Mouse (Mus musculus): ENCODE data around the gene Gpr61. TPM values are rescaled to one million over a fixed set of nuclear protein-coding genes. Genes with fewer than 3 reads are reported as not detected.

Gene Gpr61
- polyA plus RNA-seq, 1 experiment from 2014 or later, result 0.11 TPM

DNA sequence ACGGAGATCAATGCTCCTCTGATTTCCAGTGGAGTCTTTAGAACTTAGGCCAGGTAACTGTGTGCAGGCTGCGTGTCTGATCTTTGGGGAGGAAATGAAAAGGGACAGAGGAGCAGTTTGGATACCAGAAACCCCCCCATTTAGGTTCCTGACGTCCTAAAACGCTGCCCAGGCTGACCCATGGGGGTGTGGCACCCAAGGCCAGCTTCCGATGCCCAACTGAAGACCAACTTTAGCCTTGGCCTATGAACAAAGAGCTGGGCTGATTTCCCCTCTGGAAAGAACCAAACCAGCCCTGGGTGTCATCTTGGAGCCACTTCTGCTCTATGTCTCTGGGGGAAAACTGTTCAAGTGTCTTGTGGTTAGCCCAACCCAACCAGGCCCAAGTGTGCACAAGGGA lies 9.4 kb upstream of the Gpr61 start:
- no peak for ATAC-seq (ENCODE audit: insufficient read depth)
- H3K9ac ChIP-seq, result no peak overlapping the region
- no peak for TF ChIP-seq CTCF (IDR thresholded peaks at IDR 0.05; ENCODE audit: low read depth)
- no peaks in the 10 kb centered on the region for H3K36me3 ChIP-seq (ENCODE audit: insufficient read depth)
- no peak for DNase-seq
- 65% methylated on average over 5 of the region's 5 CpGs for WGBS
- no peaks in the 10 kb centered on the region for H3K27me3 ChIP-seq (ENCODE audit: insufficient read depth, low read length)
- H3K4me1 ChIP-seq (ENCODE audit: insufficient read depth), result peaks cover under 1% of the 10 kb centered on the region; the same call in 1 of the 2 replicates
- no peak overlapping the region for H3K27ac ChIP-seq (ENCODE audit: low read depth)
- H3K4me2 ChIP-seq, result no peak overlapping the region
- H3K9me3 ChIP-seq (ENCODE audit: low read depth, low read length), result no peaks in the 10 kb centered on the region
- H3K4me3 ChIP-seq (ENCODE audit: low read depth, low read length), result no peak overlapping the region

DNA sequence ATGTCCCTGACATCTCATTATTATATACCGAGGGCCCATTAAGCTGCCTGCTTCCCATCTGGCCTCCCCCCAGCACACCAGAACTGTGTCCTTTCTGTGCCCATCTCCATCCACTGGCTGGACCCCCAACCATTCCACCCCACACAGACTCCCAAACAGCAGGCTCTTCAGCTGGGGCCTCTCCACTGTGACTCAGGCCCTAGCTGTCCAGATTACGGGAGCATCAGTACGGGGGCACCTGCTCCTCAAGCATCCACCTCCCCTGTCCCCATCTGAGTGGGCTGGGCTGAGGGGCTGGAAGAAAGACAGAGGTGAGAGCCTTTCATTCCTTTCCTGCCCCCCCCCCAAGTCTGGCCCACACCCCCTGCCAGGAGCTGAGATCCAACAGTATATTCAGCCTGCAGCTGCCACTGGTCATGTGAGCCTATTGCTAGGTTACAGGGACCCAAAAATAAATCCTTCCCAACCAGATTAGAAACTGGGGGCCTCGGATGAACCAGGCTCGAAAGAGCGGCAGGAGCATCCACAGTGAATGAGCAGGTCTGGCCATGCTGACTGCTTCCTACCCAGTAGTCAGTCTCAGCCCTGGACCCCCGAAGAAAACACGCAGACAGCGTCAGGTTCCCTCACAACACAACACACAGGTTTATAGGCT lies 3.8 kb upstream of the Gpr61 start:
- H3K4me3 ChIP-seq (ENCODE audit: low read depth, low read length), result no peak overlapping the region
- no peak for ATAC-seq (ENCODE audit: insufficient read depth)

DNA sequence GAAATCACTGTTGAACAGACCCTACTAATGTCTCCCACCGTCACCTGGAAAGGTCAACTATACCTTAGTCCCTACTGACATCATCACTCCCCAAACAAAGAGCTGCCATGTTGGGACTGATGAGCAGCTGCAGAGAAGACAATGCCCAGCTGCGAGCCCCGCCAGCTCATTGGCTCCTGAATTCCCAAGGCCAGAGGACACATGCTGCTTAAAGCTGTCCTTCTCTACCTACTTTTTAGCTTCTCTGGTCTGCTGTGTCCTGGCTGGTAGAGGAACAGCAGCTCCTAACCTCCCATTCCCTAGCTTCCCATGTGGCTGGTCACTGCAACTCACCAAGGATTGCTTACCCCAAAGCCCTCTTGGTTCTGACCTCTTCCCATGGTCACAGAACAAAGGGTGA lies 2.4 kb downstream of the Gpr61 start:
- no peak for DNase-seq
- TF ChIP-seq CTCF (IDR thresholded peaks at IDR 0.05; ENCODE audit: low read depth), result no peak

More for the DNA sequence above, 3.8 kb upstream of the Gpr61 start:
- Histone ChIP-seq H3K9ac (no peak overlapping the region), H3K27ac (ENCODE audit: low read depth) (no peak overlapping the region), H3K36me3 (ENCODE audit: insufficient read depth) (no peaks in the 10 kb centered on the region), H3K27me3 (ENCODE audit: insufficient read depth, low read length) (no peaks in the 10 kb centered on the region), H3K4me2 (no peak overlapping the region), H3K9me3 (ENCODE audit: low read depth, low read length) (no peaks in the 10 kb centered on the region), H3K4me1 (ENCODE audit: insufficient read depth) (no peaks in the 10 kb centered on the region)
- no peak for DNase-seq
- no peak for TF ChIP-seq CTCF (IDR thresholded peaks at IDR 0.05; ENCODE audit: low read depth)
- 64% methylated on average over 9 of the region's 9 CpGs for WGBS

DNA sequence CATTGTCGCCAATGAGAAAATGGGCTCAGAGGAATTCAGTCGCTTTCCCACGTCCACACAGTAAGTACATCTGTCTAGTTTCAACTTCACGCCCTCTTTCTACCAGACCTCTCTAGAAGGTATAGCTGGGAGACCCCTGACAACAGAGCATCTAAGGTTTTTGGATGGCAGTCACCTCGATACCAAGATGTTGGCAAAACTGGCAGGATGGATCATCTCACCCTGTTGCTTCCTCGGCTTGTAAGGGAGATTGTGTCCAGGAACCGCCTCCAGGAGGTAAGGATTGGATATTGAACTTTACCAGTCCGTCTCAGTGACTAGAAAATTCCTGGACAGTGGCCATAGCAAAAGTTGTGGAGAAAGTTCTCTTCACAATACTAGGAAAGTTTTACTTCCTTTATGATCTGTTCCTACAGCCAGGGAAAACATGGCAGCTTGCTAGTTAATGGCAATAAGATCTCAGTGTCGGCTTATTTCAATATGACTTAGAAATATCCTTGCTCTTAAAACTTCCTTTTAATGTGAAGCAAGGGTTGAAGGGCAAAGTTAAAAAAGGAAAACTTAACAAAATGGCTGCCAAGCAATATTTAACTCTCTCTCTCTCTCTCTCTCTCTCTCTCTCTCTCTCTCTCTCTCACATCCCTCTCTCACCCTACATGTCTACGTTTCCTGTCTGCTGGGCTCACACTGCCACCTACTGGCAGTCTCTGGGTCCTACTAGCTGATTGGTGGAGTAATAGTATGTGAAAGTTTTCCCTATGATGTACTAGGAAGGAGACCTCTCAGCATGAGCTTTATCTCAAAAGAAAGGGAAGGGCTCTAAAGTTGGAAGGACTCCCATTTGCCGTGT lies 7.1 kb downstream of the Gpr61 start:
- H3K27ac ChIP-seq (ENCODE audit: low read depth), result no peak overlapping the region; the same call in 1 of the 2 replicates
- H3K4me1 ChIP-seq (ENCODE audit: insufficient read depth), result peaks cover 7% of the 10 kb centered on the region; the same call in 1 of the 2 replicates
- H3K36me3 ChIP-seq (ENCODE audit: insufficient read depth), result no peaks in the 10 kb centered on the region
- peak overlapping the region; percentile 4; the same call in 1 of the 2 replicates for H3K4me2 ChIP-seq
- 65% methylated on average over 11 of the region's 11 CpGs for WGBS
- DNase-seq, result peak; percentile 95
- no peak overlapping the region for H3K9ac ChIP-seq
- no peak overlapping the region for H3K4me3 ChIP-seq (ENCODE audit: low read depth, low read length)
- no peaks in the 10 kb centered on the region for H3K27me3 ChIP-seq (ENCODE audit: insufficient read depth, low read length)
- peak; percentile 95 for TF ChIP-seq CTCF (IDR thresholded peaks at IDR 0.05; ENCODE audit: low read depth)
- ATAC-seq (ENCODE audit: insufficient read depth), result peak; percentile 53; the same call in 1 of the 2 replicates
- no peaks in the 10 kb centered on the region for H3K9me3 ChIP-seq (ENCODE audit: low read depth, low read length)

More for the DNA sequence above, 2.4 kb downstream of the Gpr61 start:
- no peak overlapping the region for H3K4me3 ChIP-seq (ENCODE audit: low read depth, low read length)
- no peaks in the 10 kb centered on the region for H3K36me3 ChIP-seq (ENCODE audit: insufficient read depth)
- no peak overlapping the region for H3K27ac ChIP-seq (ENCODE audit: low read depth)
- no peaks in the 10 kb centered on the region for H3K27me3 ChIP-seq (ENCODE audit: insufficient read depth, low read length)
- no peak overlapping the region for H3K4me2 ChIP-seq
- no peaks in the 10 kb centered on the region for H3K9me3 ChIP-seq (ENCODE audit: low read depth, low read length)
- no peak for ATAC-seq (ENCODE audit: insufficient read depth)
- 88% methylated on average over 3 of the region's 3 CpGs for WGBS
- H3K4me1 ChIP-seq (ENCODE audit: insufficient read depth), result no peaks in the 10 kb centered on the region
- H3K9ac ChIP-seq, result no peak overlapping the region

DNA sequence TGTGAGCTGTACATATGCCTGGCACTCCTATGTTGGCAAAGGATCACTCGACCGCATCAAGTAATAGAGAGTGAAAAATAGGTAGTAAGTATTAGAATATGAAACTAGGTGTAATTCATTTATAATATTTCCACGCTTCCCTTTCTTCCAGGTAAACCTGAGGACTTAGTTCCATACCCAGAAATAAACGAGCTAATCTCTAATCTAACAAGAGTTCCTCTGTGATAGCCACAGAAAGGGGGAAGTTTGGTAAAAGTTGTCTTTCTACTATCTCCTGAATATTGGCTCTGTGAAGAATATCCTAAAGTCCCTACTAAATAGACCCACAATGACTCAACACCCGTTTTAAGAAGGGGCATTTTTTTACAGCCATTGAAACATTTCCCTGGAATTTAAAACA lies 8.0 kb downstream of the Gpr61 start:
- Histone ChIP-seq H3K27me3 (ENCODE audit: insufficient read depth, low read length) (no peaks in the 10 kb centered on the region), H3K9ac (peak overlapping the region; percentile 93), H3K4me3 (ENCODE audit: low read depth, low read length) (peak overlapping the region; percentile 99), H3K36me3 (ENCODE audit: insufficient read depth) (no peaks in the 10 kb centered on the region), H3K4me1 (ENCODE audit: insufficient read depth) (peaks cover 7% of the 10 kb centered on the region; the same call in 1 of the 2 replicates), H3K9me3 (ENCODE audit: low read depth, low read length) (no peaks in the 10 kb centered on the region), H3K27ac (ENCODE audit: low read depth) (no peak overlapping the region; the same call in 1 of the 2 replicates), H3K4me2 (peak overlapping the region; percentile 90)
- no peak for TF ChIP-seq CTCF (IDR thresholded peaks at IDR 0.05; ENCODE audit: low read depth)
- WGBS, result 54% methylated on average over 5 of the region's 5 CpGs
- no peak for ATAC-seq (ENCODE audit: insufficient read depth)
- DNase-seq, result no peak

DNA sequence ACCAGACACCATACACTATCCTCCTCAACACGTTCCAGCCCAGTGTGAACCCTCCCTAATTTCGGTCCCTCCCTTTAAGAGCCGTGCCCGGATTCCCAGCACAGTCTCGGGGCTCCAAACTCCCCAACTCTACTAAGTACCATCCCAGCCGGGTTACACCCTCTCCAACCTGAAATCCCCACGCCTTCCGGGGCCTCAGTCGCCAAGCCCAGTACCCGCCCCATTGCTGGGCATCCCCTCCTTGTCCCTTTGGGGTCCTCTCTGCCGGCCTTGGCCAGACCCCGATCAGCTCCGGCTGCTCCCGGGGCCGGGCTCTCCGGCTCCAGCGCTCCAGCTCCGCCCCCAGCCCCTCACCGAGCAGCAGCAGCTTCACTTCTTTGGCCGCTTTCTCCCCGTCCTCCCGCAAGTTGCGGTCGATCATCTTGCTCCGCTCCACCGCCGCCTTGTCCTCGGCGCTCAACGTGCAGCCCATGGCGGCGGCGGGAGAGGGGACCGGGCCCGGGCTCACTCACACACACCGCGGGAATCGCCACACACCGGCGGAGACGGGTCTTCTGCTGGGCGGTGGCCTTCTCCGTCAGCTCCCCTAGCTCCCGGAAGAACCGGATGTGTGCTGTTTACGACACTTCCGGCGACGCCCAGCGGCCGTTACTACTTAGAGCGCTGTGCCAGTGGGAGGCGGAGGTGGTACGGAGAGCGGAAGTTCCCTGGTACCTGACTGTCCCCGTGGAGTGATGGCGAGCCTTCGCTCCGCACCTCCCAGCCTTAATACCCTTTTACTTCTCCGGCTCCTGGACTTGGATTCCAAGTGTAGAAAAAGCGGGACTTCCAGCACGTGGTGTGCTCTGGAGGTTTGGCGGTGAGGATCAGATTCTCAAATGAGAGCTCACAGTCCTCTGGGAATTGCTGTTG lies 8.9 kb downstream of the Gpr61 start, which contains the start of gene Gnai3:
Gnai3 (minus strand) TSS at position 613 of the 912 bp plus-strand sequence.
- peak; percentile 96 for ATAC-seq (ENCODE audit: insufficient read depth)
- Histone ChIP-seq H3K9me3 (ENCODE audit: low read depth, low read length) (no peaks in the 10 kb centered on the region), H3K4me2 (peak within 1 kb of the TSS; percentile 90), H3K9ac (peak within 1 kb of the TSS; percentile 93), H3K27me3 (ENCODE audit: insufficient read depth, low read length) (no peaks in the 10 kb centered on the region), H3K27ac (ENCODE audit: low read depth) (peak within 1 kb of the TSS; percentile 92), H3K4me3 (ENCODE audit: low read depth, low read length) (peak within 1 kb of the TSS; percentile 99), H3K4me1 (ENCODE audit: insufficient read depth) (peaks cover 7% of the 10 kb centered on the region; the same call in 1 of the 2 replicates), H3K36me3 (ENCODE audit: insufficient read depth) (0 out of 2 replicates have a peak, but pooled peaks cover 3% of the 10 kb centered on the region)
- under 1% methylated on average over 63 of the region's 63 CpGs for WGBS
- peak; percentile 97 for DNase-seq
- peak; percentile 37; the same call in 1 of the 2 replicates for TF ChIP-seq CTCF (IDR thresholded peaks at IDR 0.05; ENCODE audit: low read depth)

All from lung, embryonic 14.5 days (tissue).